Mouse (Mus musculus) embryonic facial prominence, embryonic 11.5 days (tissue): Measurements from ENCODE around the gene Ap4m1. TPM values are rescaled to one million over a fixed set of nuclear protein-coding genes. Genes with fewer than 3 reads are reported as not detected.
A peak's percentile ranks its signal among the peaks of the same experiment; 100 is the strongest.

Source experiments
- ATAC-seq: fragments of 200-750 bp; cut with Nextera tagmentation; replicated peaks from 2 replicates; pipeline ENCODE4 v1.8.0; 2017; ENCODE audit warnings: low read depth; ENCODE audit not compliant: insufficient number of reproducible peaks, low FRiP score, low TSS enrichment
- DNase-seq: peaks from one replicate; pipeline ENCODE4 v3.0.0-alpha.2; 2015; ENCODE audit warnings: low spot score
- H3K27ac ChIP-seq: fragments of 300-500 bp; sonication (generic); replicated peaks from 2 replicates; pipeline ENCODE4 v1.5.1; 2014; ENCODE audit warnings: mild to moderate bottlenecking, low read depth, low read length, control low read depth
- H3K27me3 ChIP-seq: fragments of 300-500 bp; sonication (generic); 2 replicates; pipeline ENCODE4 v1.6.1; 2014; ENCODE audit warnings: mild to moderate bottlenecking, low read length, moderate library complexity, mixed read lengths; ENCODE audit not compliant: control insufficient read depth, insufficient read depth
- H3K36me3 ChIP-seq: fragments of 300-500 bp; sonication (generic); replicated peaks from 2 replicates; pipeline ENCODE4 v1.6.1; 2014; ENCODE audit warnings: low read depth, mild to moderate bottlenecking, low read length, moderate library complexity, mixed read lengths; ENCODE audit not compliant: control insufficient read depth, insufficient read depth
- H3K4me1 ChIP-seq: fragments of 300-500 bp; sonication (generic); 2 replicates; pipeline ENCODE4 v1.6.1; 2014; ENCODE audit warnings: low read length, mixed read lengths; ENCODE audit not compliant: control insufficient read depth, insufficient read depth
- H3K4me2 ChIP-seq: fragments of 300-500 bp; sonication (generic); 2 replicates; pipeline ENCODE4 v1.6.1; 2014; ENCODE audit warnings: low read depth, mild to moderate bottlenecking, control low read depth, low read length, moderate library complexity
- H3K4me3 ChIP-seq: fragments of 300-500 bp; sonication (generic); 2 replicates; pipeline ENCODE4 v1.5.1; 2014; ENCODE audit warnings: low read depth, low read length, control low read depth
- H3K9ac ChIP-seq: fragments of 300-500 bp; sonication (generic); replicated peaks from 2 replicates; pipeline ENCODE4 v1.6.1; 2014; ENCODE audit warnings: mild to moderate bottlenecking, control low read depth, low read length
- H3K9me3 ChIP-seq: fragments of 300-500 bp; sonication (generic); replicated peaks from 2 replicates; pipeline ENCODE4 v1.6.1; 2016; ENCODE audit warnings: mild to moderate bottlenecking, low read length, inconsistent platforms, mixed read lengths; ENCODE audit not compliant: control insufficient read depth
- WGBS: fragments of 180-500 bp; shearing (Covaris S2); extraction: QIAGEN DNeasy Blood & Tissue Kit; methylation state at CpG from one replicate; pipeline ENCODE4 v1.1.7; 2014; 5-methylcytosine and 5-hydroxymethylcytosine counted together
- microRNA counts: library from miRNA; unstranded; fragments of <30 nt; microRNA quantifications from one replicate; lab custom pipeline; 2016
- microRNA-seq: library from miRNA; unstranded; fragments of <30 nt; microRNA quantifications from one replicate; pipeline ENCODE4, GENCODE M21; 2016; ENCODE audit warnings: borderline number of aligned reads
- polyA plus RNA-seq: library from polyadenylated mRNA; unstranded; fragments of >200 nt; fragmentation: Nextera tagmentation; extraction: Ambion mirVana; gene quantifications from 2 replicates; pipeline ENCODE4 v1.2.1, GENCODE M21; 2014

The Ap4m1 gene
- polyA plus RNA-seq, 1 experiment from 2014 or later: 19.7 TPM

DNA sequence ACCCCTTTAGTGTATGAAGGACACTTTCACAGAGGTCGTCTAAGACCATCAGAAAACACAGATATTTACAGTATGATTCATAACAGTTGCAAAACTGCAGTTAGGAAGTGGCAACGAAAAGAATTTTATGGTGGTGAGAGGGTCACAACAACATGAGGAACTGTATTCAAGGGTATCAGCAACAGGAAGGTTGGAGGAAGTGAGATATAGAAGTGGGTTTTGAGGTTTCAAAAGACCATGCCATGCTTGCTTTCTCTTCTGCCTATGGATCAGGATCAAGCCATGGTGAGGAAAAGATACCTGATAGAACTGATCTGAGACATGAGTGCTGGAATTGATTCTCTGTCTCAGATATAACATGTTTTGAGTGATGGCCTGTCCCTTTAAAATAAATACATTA lies 55.6 kb downstream of the Ap4m1 start:
- ATAC-seq (no peak), DNase-seq (no peak)
- Histone ChIP-seq H3K36me3 (no peaks in the 10 kb centered on the region), H3K9ac (no peak overlapping the region), H3K27me3 (no peaks in the 10 kb centered on the region), H3K4me3 (no peak overlapping the region), H3K9me3 (no peaks in the 10 kb centered on the region), H3K27ac (no peak overlapping the region), H3K4me1 (no peaks in the 10 kb centered on the region), H3K4me2 (no peak overlapping the region)
- 62% methylated on average over 2 of the region's 2 CpGs for WGBS

GRCm38 (mm10) chr5:138228026-138228425 lies 56.2 kb downstream of the Ap4m1 start:
- Histone ChIP-seq H3K36me3 (no peaks in the 10 kb centered on the region), H3K4me2 (no peak overlapping the region), H3K4me3 (no peak overlapping the region), H3K9me3 (no peaks in the 10 kb centered on the region), H3K27ac (no peak overlapping the region), H3K27me3 (no peaks in the 10 kb centered on the region), H3K4me1 (no peaks in the 10 kb centered on the region), H3K9ac (no peak overlapping the region)
- WGBS: 59% methylated on average over 3 of the region's 3 CpGs
- ATAC-seq (no peak), DNase-seq (no peak)

DNA sequence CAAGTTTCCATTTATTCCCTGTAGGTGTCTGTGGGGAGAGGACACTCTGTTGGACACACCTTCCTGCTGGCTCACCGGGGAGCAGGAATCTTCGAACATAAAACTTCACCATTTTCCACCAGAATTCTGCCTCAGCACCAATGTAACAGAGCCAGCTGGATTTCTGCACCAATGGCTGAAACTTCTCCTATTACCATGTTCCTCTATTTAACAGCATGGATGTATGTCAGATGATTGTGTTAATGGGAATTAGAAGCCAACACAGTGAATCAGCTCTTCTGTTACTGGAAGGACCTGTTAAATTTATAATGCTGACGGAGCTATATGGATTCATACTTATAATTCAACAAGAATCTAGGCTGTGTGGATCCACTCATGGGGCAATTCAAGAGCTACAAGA lies 57.7 kb downstream of the Ap4m1 start:
- no peaks in the 10 kb centered on the region for H3K36me3 ChIP-seq
- H3K4me3 ChIP-seq: no peak overlapping the region
- H3K27me3 ChIP-seq: no peaks in the 10 kb centered on the region
- no peak overlapping the region for H3K9ac ChIP-seq
- no peak overlapping the region for H3K4me2 ChIP-seq
- DNase-seq (no peak), ATAC-seq (no peak)
- H3K9me3 ChIP-seq: no peaks in the 10 kb centered on the region
- H3K27ac ChIP-seq: no peak overlapping the region
- no peaks in the 10 kb centered on the region for H3K4me1 ChIP-seq
- WGBS: 85% methylated on average over 3 of the region's 3 CpGs

MicroRNAs encoded within 50 kb of the gene (microRNA counts, 519-probe panel; counts per million panel counts)
- microRNA mmu-miR-106b (lab: Ali Mortazavi, UCI) (5,199 counts per million, percentile 90 among the panel's probes with 10 or more counts), microRNA mmu-miR-25 (lab: Ali Mortazavi, UCI) (6,255 counts per million, percentile 97 among the panel's probes with 10 or more counts), microRNA mmu-miR-93 (lab: Ali Mortazavi, UCI) (5,155 counts per million, percentile 88 among the panel's probes with 10 or more counts)

Small RNAs within 50 kb of the gene (microRNA-seq; reads per million reads assigned to microRNA genes)
- gene Mir106b (13,349 reads per million, percentile 95 among the genes with 10 or more reads in this experiment), gene Mir25 (1,044 reads per million, percentile 72 among the genes with 10 or more reads in this experiment), gene Mir93 (16,929 reads per million, percentile 97 among the genes with 10 or more reads in this experiment)

Other genes starting within 250 kb of the Ap4m1 start
- gene Gjc3, start 208.9 kb upstream of the Ap4m1 start, polyA plus RNA-seq: 0.29 TPM in 1 of 2 replicates, not detected in the other
- gene Azgp1, start 190.5 kb upstream of the Ap4m1 start, polyA plus RNA-seq: not detected in 2 replicates
- not detected in 2 replicates for gene Smok3a, start 150.7 kb upstream of the Ap4m1 start, polyA plus RNA-seq
- gene Smok3b, start 150.6 kb upstream of the Ap4m1 start, polyA plus RNA-seq: not detected in 2 replicates
- gene Smok3c, start 118.8 kb upstream of the Ap4m1 start, polyA plus RNA-seq: not detected in 2 replicates
- 37.6 and 40.1 TPM in 2 replicates for gene Zkscan1, start 86.9 kb upstream of the Ap4m1 start, polyA plus RNA-seq
- gene Zscan21, start 55.1 kb upstream of the Ap4m1 start, polyA plus RNA-seq: 97.3 and 110 TPM in 2 replicates
- 16.3 and 16.4 TPM in 2 replicates for gene Zfp113, start 16.3 kb upstream of the Ap4m1 start, polyA plus RNA-seq
- gene Cops6, start 10.9 kb upstream of the Ap4m1 start, polyA plus RNA-seq: 272 and 292 TPM in 2 replicates
- 303 and 307 TPM in 2 replicates for gene Mcm7, start 420 bp downstream of the Ap4m1 start, polyA plus RNA-seq
- gene Taf6, start 15.4 kb downstream of the Ap4m1 start, polyA plus RNA-seq: 120 and 125 TPM in 2 replicates
- 56.4 and 61.6 TPM in 2 replicates for gene Cnpy4, start 15.5 kb downstream of the Ap4m1 start, polyA plus RNA-seq
- 8.1 and 8.6 TPM in 2 replicates for gene Mblac1, start 22.3 kb downstream of the Ap4m1 start, polyA plus RNA-seq
- not detected in 2 replicates for gene Nxpe5, start 53.9 kb downstream of the Ap4m1 start, polyA plus RNA-seq
- gene Lamtor4, start 83.5 kb downstream of the Ap4m1 start, polyA plus RNA-seq: 36.8 and 42.9 TPM in 2 replicates
- gene BC037034, start 92.0 kb downstream of the Ap4m1 start, polyA plus RNA-seq: 3.9 and 4.6 TPM in 2 replicates
- 4.0 and 5.4 TPM in 2 replicates for gene Gal3st4, start 100.8 kb downstream of the Ap4m1 start, polyA plus RNA-seq
- 0.03 TPM in 1 of 2 replicates, not detected in the other for gene Gm43720, start 108.0 kb downstream of the Ap4m1 start, polyA plus RNA-seq
- 10.8 and 11.9 TPM in 2 replicates for gene Gpc2, start 108.0 kb downstream of the Ap4m1 start, polyA plus RNA-seq
- 4.0 and 5.8 TPM in 2 replicates for gene Stag3, start 108.2 kb downstream of the Ap4m1 start, polyA plus RNA-seq
- gene Pvrig, start 170.0 kb downstream of the Ap4m1 start, polyA plus RNA-seq: not detected in 2 replicates